Mouse (Mus musculus) heart, postnatal 10 days (tissue): ENCODE results near the gene Schip1. TPM values are rescaled to one million over a fixed set of nuclear protein-coding genes. Genes with fewer than 3 reads are reported as not detected.

Experiments
- DNase-seq, 2 experiments: peaks; one replicate each; pipeline ENCODE4 v3.0.0; 2021
- intact Hi-C: fragments of 180-260 bp; cut with DNase I; formaldehyde crosslinking; loops from one replicate; pipeline ENCODE4 v1.15.1; 2025
- total RNA-seq, 2 experiments: library from RNA; stranded (reverse); gene quantifications; 2 replicates each; pipeline ENCODE4 v1.2.3; 2021

Schip1 gene
- total RNA-seq, 2 experiments from 2014 or later, result 170 to 173 TPM

- peak in 1 of 2 experiments; percentile 38 for DNase-seq
- intact Hi-C loops, result no loop called here
These were observed 507.9 kb downstream of the Schip1 start for GRCm38 (mm10) chr3:68572249-68573225.

- no peak for DNase-seq
- intact Hi-C loops, result no loop called here
These were observed 508.6 kb downstream of the Schip1 start for GRCm38 (mm10) chr3:68573226-68573624.

- DNase-seq, result no peak
- intact Hi-C loops, result no loop called here
These were observed 509.5 kb downstream of the Schip1 start for GRCm38 (mm10) chr3:68574097-68574496.

- intact Hi-C loops, result no loop called here
- DNase-seq, result no peak
These were observed 510.0 kb downstream of the Schip1 start for GRCm38 (mm10) chr3:68574565-68574964.

GRCm38 (mm10) chr3:68575636-68576340 lies 511.2 kb downstream of the Schip1 start:
- intact Hi-C loops, result no loop called here
- DNase-seq, result no peak

- intact Hi-C loops, result no loop called here
- peak in 1 of 2 experiments; percentile 37 for DNase-seq
These were observed 511.8 kb downstream of the Schip1 start for GRCm38 (mm10) chr3:68576431-68576830.

GRCm38 (mm10) chr3:68576948-68577347 lies 512.3 kb downstream of the Schip1 start:
- intact Hi-C loops, result no loop called here

GRCm38 (mm10) chr3:68581591-68581990 lies 517.0 kb downstream of the Schip1 start:
- intact Hi-C loops, result no loop called here
- no peak for DNase-seq

More at GRCm38 (mm10) chr3:68576948-68577347, 512.3 kb downstream of the Schip1 start:
- DNase-seq, result no peak

GRCm38 (mm10) chr3:68582103-68582740 lies 517.6 kb downstream of the Schip1 start:
- intact Hi-C loops, result loop anchor here (2.0 kb wide), 1 partner anchor 19 kb away; no protein-coding TSS in a partner anchor
- no peak for DNase-seq

GRCm38 (mm10) chr3:68583031-68583693 lies 518.6 kb downstream of the Schip1 start:
- DNase-seq, result peak; percentile 48 to 65
- intact Hi-C loops, result loop anchor here (2.0 kb wide), 1 partner anchor 20 kb away; no protein-coding TSS in a partner anchor

- intact Hi-C loops, result loop anchor here (2.0 kb wide), 1 partner anchor 21 kb away; no protein-coding TSS in a partner anchor
- peak; percentile 78 to 83 for DNase-seq
These were observed 519.3 kb downstream of the Schip1 start for GRCm38 (mm10) chr3:68583771-68584511.

GRCm38 (mm10) chr3:68585213-68585612 lies 520.6 kb downstream of the Schip1 start:
- peak in 1 of 2 experiments; percentile 58 for DNase-seq
- intact Hi-C loops, result no loop called here

- peak; percentile 54 to 55 for DNase-seq
- intact Hi-C loops, result no loop called here
These were observed 522.1 kb downstream of the Schip1 start for GRCm38 (mm10) chr3:68586646-68587064.

- intact Hi-C loops, result no loop called here
- DNase-seq, result no peak
These were observed 523.1 kb downstream of the Schip1 start for GRCm38 (mm10) chr3:68587567-68588245.

GRCm38 (mm10) chr3:68589220-68589840 lies 524.7 kb downstream of the Schip1 start:
- peak; percentile 44 to 52 for DNase-seq
- intact Hi-C loops, result no loop called here

GRCm38 (mm10) chr3:68590436-68590835 lies 525.8 kb downstream of the Schip1 start:
- DNase-seq, result peak in 1 of 2 experiments; percentile 47
- intact Hi-C loops, result no loop called here

GRCm38 (mm10) chr3:68592575-68592974 lies 528.0 kb downstream of the Schip1 start:
- intact Hi-C loops, result no loop called here
- DNase-seq, result no peak

- intact Hi-C loops, result no loop called here
- DNase-seq, result no peak
These were observed 528.7 kb downstream of the Schip1 start for GRCm38 (mm10) chr3:68593073-68593867.
